Mouse (Mus musculus) embryo, embryonic 11 days (tissue): Measurements from ENCODE around the gene Ppp1r16b.

Source experiments
- DNase-seq: peaks from one replicate; pipeline ENCODE4 v3.0.0-alpha.2; 2015

Ppp1r16b gene

DNA sequence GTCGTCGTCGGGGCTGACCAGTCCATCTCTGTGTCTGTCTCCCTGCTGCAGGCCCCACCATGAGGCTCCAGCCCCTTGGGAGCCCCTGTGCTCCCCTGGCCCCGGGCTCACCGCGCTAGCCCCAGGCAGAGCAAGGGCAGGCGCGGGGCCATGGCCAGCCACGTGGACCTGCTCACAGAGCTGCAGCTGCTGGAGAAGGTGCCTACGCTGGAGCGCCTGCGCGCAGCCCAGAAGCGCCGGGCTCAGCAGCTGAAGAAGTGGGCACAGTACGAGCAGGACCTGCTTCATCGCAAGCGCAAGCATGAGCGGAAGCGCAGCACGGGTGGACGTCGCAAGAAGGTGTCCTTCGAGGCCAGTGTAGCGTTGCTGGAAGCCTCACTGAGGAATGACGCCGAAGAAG is 30.6 kb downstream of the Ppp1r16b start:
- DNase-seq = no peak

DNA sequence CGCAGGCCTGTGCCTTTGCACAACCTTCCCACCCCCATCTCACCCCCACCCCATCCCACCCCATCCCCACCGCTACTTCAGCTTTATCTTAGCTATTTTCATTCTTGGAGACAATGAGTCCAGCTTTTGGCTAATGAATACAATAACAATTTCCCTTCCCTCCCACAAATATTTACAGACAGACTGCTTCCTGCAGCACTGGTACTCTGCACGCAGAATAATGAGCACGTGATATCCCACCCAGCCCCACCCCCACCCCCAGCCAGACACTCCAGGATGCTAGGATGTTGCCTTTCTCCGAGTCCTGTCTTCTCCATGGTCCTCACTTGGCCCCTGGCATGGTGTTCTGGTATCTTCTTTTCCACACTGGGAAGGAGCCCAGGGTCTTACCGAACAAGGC is 31.3 kb downstream of the Ppp1r16b start:
- no peak for DNase-seq

DNA sequence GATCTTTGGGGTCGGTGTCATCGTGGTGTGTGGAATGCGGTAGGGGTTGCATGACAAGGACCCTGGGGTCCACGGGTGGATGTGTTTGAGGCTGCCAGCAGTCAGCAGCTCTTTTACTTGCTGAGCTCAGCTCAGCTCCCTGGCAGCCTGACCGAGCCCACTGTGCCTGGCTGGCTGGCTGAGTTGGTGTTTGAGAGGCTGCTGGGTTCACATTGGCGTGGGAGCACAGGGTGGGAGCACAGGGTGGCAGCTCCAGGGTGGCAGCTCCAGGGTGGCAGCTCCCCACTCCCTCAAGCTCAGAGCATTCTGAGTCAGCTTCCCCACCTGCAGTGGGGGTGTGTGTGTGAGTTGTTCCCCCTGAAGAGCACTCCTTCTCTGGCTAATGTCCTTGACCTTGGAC is 34.7 kb downstream of the Ppp1r16b start:
- DNase-seq = no peak

DNA sequence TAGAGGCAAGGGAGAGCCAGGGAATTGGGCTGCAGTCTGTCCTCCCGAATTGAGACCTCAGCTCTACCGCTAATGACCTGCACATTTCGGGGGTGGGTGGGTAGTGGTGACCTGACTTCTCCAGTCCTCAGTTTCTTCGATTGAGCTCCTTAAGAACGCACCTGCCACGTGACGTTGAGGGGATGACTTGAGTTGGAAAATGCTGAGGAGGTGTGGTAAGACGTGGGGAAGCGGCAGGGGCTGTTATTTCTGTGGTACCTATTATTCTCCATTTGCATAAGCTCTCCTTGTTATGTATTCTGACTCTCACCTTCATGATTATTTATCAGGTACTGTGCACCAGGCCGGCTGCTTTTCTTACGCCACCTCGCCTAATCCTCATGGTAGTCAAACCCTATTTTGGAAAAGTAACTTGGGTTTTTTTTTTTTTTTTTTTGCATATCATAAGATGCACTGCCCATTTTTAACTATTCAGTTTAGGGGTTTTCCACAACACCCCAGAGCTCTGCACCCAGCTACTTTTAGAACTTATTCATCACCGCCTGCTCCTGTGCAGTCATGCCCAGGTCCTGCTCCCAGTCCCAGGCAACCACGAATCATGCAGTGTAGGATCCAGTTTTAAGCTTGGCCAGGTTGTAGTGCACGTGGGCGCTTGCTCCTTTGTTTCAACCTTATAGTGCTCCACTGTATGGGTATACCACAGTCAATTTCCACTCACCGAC is 35.5 kb downstream of the Ppp1r16b start:
- no peak for DNase-seq

DNA sequence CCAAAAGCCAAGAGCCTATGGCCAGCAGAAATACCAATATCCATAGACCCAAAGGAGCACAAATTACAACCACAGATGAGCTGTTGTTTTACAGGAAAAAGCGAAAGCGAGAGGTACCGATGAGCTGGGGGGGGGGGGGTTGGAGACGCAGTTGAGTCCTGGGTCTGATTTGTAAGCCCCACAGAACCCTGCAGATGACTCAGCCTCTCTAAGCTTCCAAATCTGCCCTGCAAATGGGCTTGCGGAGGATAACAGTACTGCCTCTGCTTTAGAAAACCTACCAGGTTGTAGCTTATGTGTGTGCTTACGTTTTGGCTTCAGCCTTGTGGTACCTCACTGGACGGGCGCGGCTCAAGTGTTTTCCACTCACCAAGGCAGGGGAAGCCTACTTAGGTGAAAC is 36.3 kb downstream of the Ppp1r16b start:
- DNase-seq = no peak

DNA sequence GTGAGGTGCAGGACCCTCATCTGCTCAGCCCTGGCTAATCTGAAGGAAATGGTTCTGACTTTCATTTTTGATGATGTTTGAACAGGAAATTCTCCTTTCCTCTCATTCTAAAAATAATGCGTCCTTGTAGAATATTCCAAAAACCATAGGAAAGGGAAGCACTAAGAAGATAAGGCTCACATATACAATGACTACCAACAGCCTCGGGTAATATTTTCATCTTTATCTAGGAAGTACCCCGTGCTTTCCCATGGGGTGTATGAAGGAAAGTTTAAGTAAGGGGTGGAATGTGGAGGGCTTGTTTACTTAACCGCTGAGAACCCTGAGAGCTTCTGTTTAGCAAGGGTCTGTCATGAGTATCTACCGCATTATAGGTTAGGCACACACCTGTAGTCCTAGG is 37.0 kb downstream of the Ppp1r16b start:
- DNase-seq = no peak

DNA sequence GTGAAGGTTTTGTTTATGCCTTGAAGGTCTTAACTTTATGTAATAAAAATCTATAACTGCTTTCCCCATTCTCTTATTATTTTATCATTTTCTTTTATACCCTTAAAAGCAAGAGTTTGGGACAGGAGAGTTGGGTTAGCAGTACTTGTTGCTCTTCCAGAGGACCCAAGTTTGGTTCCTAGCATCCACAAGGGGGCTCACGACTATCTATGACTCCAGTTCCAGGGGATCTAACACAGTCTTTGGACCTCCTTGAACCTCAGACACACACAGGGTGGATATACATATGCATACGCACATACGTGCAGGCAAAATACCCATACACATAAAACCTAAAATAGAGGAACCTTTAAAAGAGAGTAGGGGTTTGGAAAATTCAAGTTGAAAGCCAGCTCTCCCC is 39.5 kb downstream of the Ppp1r16b start:
- no peak for DNase-seq

DNA sequence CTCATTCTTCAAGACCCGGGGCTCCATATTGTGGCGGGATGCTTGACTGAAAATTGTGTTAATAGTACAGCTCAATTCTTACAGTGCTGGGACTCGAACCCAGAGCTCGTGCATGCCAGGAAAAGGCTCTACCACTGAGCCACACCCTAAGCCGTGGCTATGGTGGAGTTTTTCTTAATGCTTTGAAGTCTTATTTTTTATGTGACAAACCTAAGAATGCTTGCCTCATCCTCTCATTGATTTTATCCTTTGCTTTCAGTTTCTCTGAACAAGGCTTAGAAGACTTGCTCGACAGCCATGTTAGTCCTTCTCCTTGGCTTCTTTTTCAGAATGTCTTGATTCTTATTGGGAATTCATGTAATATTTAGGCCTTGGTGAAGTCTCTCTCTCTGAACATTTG is 40.3 kb downstream of the Ppp1r16b start:
- DNase-seq = no peak

DNA sequence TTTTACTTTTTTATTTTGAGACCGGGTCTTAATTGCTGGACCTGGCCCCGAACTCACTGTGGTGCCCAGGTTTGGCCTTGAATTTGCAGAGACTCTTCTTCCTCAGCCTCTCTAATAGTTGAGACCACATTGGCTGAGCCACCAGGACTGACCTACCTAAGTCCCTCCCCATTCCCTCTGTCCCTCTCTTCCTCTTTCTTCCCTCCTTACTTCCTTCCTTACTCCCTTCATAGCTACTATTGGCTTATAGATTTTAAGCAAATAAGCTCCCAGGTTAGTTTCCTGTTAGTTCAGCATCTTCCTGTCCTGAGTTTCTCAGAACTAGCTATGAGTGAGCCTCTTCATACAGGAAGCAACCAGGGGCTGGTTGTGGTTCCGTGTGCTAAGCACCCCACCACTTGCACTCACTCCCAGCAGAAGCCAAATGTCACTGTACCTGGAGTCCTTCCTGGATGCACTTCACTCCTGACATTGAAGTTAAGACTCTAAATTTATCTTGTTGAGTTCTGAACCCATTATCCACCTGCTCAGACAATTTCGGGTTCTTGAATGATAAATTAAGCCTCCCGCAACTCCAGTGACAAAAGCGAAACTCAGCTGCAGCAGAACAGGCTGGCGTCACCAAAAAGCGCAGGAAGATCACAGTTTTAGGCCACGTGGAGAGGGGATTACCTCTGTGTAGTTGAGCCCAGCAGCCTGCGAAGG is 41.7 kb downstream of the Ppp1r16b start:
- DNase-seq = no peak

DNA sequence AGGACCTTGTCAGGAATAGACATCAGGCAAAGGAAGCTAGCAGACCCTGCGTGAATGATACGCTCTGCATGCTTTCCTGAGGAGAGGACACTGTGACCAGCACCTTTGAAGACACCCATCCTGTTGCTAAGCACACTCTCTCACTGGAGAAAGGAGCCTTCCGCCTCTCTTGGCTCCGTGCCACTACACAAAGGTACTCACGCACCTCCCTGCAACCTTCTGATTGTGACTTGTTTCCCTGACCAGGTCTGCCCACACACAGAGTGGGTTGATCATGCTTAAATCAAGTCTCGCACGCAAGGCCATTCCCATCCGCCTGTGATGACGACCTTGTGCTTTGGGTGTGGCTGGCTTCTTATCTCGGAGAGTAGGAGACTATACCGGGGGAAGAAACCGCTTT is 42.9 kb downstream of the Ppp1r16b start:
- DNase-seq = no peak

DNA sequence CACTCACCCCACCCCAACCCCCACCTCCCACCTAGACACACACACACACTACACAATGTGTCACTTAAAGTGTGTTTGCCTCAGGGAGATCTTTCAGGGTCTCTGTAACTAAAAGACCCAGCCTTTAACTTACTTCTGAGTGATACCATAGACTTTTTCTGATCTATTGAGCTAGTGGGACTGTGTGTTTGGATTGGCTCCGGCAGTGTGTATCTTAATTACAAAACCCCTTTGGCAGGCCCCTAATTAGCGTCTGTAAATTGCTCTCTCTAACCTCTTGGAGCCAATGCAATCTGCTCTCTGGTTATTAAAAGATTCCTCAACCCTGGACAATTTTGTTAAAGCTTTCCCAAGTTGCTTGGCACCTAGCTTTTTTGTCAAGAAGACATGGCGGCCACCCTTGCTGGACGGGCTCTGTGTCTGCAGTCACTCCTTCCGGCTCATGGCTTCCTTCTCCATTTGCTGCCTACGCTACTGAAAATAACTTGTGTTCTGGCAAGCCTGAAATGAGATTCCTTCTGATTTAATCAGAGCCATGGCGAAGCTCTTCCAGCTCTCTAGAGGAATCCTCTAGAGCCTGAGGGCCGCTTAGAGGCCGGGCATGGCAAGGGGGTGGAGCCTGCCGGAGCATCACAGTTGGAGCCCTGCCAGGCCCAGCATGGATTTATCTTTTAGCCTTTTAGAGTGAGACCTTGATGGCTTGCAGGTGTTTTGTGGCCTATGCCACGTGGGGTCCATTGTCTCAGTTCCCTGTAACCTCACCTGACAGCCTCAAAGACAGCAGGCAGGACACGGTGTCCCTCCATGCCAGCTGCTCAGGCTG is 46.9 kb downstream of the Ppp1r16b start:
- peak; percentile 44 for DNase-seq

DNA sequence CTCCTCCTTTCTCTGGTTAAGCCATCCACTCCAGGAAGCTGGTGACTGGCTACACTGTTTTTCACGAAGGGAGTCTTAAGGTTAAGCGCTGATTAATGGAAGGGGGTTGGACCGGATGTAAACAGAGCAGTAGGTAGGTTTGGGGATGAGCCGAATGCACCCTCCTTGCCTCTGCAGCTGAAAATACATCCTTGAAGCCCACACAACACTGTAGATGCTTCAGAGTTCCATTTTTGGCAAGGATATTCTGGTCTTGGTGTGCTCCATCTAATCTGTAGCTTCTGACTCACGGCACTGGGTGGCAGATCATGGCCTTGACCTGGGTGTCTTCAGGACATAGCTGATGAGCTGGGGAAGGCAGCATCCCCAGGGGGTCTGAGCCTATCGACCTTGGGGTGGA is 49.6 kb downstream of the Ppp1r16b start:
- no peak for DNase-seq

DNA sequence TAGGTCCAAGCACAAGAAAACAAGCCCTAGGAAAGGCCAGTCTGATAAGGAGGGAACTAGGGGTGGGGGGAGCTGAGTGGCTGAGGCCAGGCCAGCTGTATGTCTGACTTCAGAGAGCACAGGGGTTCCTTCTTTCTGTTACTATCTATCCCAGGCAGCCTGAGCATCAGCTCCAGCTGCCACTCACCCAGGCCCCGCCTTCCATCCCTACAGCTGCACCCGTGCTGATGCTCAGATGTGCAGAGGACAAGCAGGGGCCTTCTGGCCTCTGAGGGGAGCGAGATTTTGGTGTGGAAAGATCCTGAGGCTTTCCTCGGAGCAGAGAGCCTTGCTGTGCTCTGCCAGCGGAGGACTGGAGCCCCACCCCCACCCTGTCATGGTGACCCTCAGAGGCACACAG is 50.9 kb downstream of the Ppp1r16b start:
- peak; percentile 25 for DNase-seq

DNA sequence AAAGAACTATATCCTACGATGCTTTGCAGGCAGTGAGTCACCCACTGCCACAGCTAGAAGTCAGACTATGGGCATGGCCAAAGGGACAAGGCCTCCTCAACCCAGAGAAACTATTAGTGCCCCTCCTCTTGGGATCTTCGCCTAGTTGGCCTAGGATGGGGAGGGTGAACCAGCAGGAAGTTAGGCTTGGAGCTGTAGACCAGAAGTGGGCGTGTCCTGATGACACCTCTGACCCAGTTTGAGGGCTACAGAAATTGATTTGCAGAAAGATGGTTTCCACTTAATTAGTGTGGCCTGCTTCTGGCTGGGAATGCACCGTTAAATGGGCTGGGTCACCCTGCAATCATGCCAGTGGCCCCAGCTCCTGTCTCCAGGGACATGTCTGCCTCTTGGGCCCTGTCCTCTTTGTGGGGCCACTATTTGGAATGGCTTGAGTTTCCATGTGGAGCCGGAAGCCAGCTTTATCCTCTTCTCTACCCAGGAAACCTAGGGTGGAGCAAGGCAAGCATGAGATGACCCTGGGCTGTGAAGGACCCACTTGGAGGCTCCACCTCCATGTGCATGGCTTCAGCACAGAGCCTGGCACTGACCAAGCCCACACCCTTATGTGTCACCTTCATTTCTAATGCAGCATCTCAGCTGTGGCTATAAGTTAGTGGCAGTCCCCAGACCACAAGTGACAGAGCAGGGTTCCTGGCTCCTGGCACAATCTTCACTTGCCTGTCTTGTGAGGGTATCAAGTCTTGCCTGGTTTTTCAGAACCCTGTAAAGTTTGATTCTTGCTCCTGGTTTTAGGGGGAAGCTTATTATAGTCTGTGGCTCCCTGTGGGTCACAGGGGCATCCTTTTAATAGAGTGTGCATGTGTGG is 52.6 kb downstream of the Ppp1r16b start:
- no peak for DNase-seq

DNA sequence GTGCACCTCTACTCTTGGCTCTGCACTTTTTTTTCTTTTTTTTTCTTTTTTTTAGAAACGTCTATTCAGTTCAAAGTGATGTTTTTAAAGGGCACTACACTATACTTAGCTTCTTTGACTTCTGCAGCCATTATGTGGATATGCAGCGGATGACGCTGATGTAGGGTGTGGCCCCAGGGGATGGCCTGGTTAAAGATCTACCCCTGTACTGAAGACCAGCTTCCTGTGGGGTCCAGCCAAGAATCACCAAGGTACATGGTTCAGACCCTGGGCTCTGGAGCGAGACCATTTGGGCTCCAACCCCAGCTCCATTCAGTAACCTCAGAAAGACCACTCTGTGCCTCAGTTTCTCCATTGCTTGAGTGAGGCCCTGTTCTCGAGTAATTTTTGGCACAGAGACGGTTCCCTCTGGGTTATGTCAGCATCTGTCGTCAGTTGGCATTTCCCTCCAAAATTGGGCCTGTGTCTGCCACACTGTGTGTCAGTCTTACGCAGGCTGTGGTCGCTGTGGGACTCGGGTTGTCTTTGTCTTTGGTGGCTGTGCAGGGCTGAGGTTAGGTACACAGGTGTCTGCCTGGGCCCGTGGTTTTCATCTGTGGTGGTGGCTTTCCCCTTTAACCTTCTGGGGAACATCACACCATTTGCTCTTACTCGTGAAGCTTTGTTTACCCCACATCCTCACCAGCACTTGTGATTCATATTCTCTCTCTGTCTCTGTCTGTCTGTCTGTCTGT is 53.8 kb downstream of the Ppp1r16b start:
- DNase-seq = no peak

DNA sequence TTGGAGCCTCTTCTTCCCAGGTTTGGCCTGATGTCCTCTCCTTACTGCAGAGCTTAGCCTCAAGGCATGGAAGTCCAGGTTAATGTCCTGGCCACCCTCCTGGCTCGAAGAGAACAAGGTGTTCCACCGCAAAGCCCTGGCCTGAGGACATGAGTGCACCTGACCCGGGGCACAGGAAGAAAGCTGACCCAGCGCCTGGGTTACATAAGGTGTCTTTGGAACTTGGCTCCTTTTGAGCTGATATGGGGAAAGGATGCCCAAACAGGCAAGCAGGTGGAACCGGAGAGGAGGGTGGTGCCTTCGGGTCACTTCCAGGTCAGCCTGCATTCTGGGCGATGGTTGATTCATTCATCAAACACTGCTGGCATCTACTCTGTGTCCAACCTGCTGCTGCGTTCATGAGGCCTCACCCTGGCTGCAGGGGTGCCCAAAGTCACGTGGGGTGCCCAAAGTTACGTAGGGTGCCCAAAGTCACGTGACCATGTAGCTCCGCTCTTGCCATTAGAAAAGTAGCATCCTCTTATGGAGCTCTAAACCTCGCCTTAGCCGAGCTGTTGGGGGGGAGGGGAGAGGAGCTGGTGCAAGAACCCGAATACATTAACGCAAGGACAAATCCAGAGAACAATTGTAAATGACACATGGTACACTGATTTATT is 55.6 kb downstream of the Ppp1r16b start:
- no peak for DNase-seq

DNA sequence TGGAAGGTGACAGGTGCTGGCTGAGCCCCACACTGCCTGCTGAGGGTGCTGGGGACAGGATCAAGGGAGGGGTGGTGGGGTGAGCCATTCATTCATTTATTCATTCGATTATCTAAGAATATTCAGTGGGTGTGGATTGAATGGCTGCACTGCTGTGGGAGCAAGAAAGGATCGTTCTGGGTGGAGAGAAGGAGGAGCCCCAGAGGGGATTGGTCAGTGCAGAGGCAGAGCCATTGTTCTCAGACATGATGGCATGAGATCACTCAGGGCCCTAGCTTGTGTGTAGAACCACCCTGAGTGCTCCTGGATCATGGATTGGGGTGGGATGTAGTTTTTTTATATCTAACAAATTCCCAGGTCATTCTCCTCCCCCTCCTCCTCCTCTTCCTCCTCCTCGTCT is 56.3 kb downstream of the Ppp1r16b start:
- no peak for DNase-seq

DNA sequence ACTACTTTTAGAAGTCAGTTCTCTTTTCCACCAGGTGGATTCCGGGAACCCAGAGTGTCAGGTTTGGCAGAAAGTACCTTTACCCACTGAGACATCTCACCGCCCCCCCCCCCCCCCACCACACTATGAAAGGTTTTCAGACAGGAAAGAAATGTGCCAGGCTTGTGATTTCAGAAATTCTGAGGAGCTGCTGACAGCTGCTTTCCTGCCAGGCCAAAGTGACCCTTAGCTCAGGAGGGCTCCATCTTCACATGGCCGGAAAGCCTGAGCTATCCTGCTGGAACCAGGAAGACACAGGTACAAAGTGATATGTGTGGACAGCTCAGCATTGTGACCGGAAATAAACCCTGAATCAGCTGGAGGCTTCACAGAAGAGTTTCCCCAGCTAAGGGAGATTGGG is 56.9 kb downstream of the Ppp1r16b start:
- DNase-seq = no peak

DNA sequence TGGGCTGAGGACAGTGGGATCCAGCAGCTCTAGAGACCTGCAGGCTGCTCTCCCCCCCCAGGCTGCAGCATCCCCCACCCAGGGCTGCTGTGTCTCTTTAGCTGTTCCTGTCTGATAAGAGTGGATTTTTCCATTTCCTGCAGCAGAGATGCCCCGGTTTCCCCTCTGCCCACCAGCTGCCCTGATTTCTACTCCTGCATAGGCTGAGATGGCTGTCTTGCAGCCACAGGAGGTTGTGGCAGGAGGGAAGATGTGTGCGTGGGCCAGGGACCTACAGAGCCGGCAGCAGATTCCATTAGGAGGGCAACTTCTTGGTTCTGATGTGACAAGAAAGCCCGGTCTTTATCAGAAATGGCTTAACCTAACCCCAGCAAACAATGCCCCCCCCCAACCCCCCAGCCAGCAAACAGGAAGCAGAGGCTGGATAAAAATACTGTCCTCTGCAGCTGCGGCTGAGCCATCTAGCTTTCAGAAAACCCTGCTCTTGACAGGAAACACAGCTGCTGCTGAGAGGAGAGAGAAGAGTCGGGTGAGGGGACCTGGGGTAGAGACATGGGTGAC is 57.9 kb downstream of the Ppp1r16b start:
- DNase-seq = peak; percentile 13

DNA sequence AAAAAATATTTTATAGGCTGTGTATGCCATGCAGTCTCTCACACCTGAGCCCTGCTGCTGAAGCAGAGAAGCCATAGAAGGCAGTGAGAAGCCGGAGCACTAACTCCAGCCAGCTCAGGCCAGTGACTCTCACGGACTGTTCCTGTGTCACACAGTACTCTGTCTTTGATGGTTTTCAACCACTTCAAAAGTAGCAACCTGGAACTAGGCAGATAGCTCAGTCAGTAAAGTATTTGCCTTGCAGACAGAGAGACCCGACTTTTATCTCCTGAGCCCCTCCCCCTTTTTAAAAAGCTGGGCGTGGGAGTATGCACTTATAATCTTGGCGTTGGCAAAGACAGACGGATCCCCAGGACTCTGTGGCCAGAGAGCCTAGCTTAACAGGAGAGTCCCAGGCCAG is 58.6 kb downstream of the Ppp1r16b start:
- DNase-seq = no peak

DNA sequence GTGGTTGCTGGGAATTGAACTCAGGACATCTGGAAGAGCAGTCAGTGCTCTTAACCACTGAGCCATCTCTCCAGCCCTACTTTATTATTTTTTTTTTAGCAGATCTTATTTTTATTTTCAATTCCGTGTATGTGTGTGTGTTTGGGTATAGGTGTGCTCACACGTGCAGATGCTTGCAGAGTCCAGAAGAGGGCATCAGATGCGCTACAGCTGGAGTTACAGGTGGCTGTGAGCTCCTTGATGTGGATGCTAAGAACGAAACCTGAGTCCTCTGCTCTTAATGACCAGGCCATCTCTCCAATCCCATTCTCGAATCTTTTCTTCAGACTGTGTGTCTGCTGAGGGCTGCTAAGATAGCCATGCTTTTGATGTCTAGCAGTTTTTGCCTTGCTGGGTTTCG is 61.1 kb downstream of the Ppp1r16b start:
- DNase-seq = no peak
